Mouse (Mus musculus) forebrain, embryonic 16.5 days (tissue): ENCODE results near the gene Adgrl3. TPM values are rescaled to one million over a fixed set of nuclear protein-coding genes. Genes with fewer than 3 reads are reported as not detected.
"Not testable (repeated sequence)": the region's sequence is repeated elsewhere in the genome, so short reads cannot be mapped to it uniquely, and the experiment has no call there.

ENCODE experiments used
- ATAC-seq: fragments of 200-750 bp; cut with Nextera tagmentation; 2 replicates; pipeline ENCODE4 v1.8.0; 2017; ENCODE audit warnings: mild to moderate bottlenecking, moderate library complexity
- H3K27ac ChIP-seq: fragments of 300-500 bp; sonication (generic); 2 replicates; pipeline ENCODE4 v1.5.1; 2014; ENCODE audit warnings: low read length, control low read depth
- H3K27me3 ChIP-seq: fragments of 300-500 bp; sonication (generic); replicated peaks from 2 replicates; pipeline ENCODE4 v1.6.1; 2014; ENCODE audit warnings: low read length; ENCODE audit not compliant: control insufficient read depth, insufficient read depth
- H3K36me3 ChIP-seq: fragments of 300-500 bp; sonication (generic); 2 replicates; pipeline ENCODE4 v1.6.1; 2014; ENCODE audit not compliant: control insufficient read depth, insufficient read depth
- H3K4me1 ChIP-seq: fragments of 300-500 bp; sonication (generic); replicated peaks from 2 replicates; pipeline ENCODE4 v1.6.1; 2014; ENCODE audit warnings: low read length; ENCODE audit not compliant: control insufficient read depth, insufficient read depth
- H3K4me2 ChIP-seq: fragments of 300-500 bp; sonication (generic); 2 replicates; pipeline ENCODE4 v1.6.1; 2014; ENCODE audit warnings: mild to moderate bottlenecking, low read length, control low read depth
- H3K4me3 ChIP-seq: fragments of 300-500 bp; sonication (generic); replicated peaks from 2 replicates; pipeline ENCODE4 v1.5.1; 2014; ENCODE audit warnings: mild to moderate bottlenecking, low read length, control low read depth
- H3K9ac ChIP-seq: fragments of 300-500 bp; sonication (generic); replicated peaks from 2 replicates; pipeline ENCODE4 v1.6.1; 2014; ENCODE audit warnings: low read depth, low read length, control low read depth
- H3K9me3 ChIP-seq: fragments of 300-500 bp; sonication (generic); 2 replicates; pipeline ENCODE4 v1.6.1; 2016; ENCODE audit warnings: low read length; ENCODE audit not compliant: control insufficient read depth
- WGBS: fragments of 180-500 bp; shearing (Covaris S2); extraction: QIAGEN DNeasy Blood & Tissue Kit; methylation state at CpG from one replicate; pipeline ENCODE4 v1.1.7; 2014; 5-methylcytosine and 5-hydroxymethylcytosine counted together
- polyA plus RNA-seq: library from polyadenylated mRNA; unstranded; fragments of >200 nt; fragmentation: Nextera tagmentation; extraction: Ambion mirVana; gene quantifications from 2 replicates; pipeline ENCODE4 v1.2.1, GENCODE M21; 2015

The Adgrl3 gene
- polyA plus RNA-seq, 1 experiment from 2014 or later, result 63.6 TPM

DNA sequence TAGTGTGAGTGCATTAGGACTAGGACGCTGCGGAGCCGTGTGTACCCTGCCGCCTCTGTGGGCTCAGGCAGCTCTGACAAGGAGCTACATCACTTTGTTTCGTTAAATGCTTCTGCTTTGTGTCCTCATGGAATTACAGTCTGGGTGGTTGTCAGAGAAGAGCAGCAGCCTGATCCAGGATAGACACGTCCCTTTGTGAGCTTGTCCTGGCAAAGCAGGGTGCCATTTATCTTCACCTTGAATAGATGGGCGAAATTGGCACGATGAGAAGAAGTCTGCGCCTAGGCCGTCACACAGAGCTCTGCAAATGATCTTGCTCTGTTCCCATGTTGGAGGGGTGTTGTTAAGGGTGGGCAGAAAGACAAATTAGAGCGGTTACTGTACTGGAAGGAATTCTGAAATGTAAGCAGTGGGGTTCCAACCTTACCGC is 504.6 kb downstream of the Adgrl3 start:
- H3K4me1 ChIP-seq, result peaks cover 4% of the 10 kb centered on the region
- no peaks in the 10 kb centered on the region for H3K36me3 ChIP-seq
- WGBS, result 53% methylated on average over 12 of the region's 12 CpGs
- no peak overlapping the region for H3K9ac ChIP-seq
- H3K4me3 ChIP-seq, result no peak overlapping the region
- no peaks in the 10 kb centered on the region for H3K27me3 ChIP-seq
- no peak overlapping the region for H3K27ac ChIP-seq
- no peaks in the 10 kb centered on the region for H3K9me3 ChIP-seq
- ATAC-seq, result no peak
- H3K4me2 ChIP-seq, result no peak overlapping the region

DNA sequence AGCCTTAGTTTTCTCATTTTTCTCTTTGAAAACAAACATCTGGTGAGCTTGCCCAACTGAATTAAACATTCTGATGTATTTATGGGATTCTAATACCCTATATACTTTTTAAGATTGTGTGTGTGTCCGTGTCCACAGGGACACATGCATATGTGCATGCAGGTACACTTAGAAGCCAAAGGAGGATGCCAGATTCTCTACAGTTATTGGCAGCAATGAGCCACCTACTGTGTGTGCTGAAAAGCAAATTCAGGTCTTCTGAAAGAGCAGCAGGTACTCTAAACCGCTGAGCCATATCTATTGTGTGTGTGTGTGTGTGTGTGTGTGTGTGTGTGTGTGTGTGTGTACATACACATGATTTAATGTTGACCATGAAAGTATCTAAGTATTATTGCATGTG is 505.4 kb downstream of the Adgrl3 start:
- Histone ChIP-seq H3K27me3 (no peaks in the 10 kb centered on the region), H3K9me3 (no peaks in the 10 kb centered on the region), H3K4me3 (no peak overlapping the region), H3K9ac (no peak overlapping the region), H3K36me3 (no peaks in the 10 kb centered on the region), H3K27ac (no peak overlapping the region), H3K4me1 (no peaks in the 10 kb centered on the region; the same call in 1 of the 2 replicates), H3K4me2 (no peak overlapping the region)
- no peak for ATAC-seq
- WGBS, result 86% methylated on average over 2 of the region's 2 CpGs

DNA sequence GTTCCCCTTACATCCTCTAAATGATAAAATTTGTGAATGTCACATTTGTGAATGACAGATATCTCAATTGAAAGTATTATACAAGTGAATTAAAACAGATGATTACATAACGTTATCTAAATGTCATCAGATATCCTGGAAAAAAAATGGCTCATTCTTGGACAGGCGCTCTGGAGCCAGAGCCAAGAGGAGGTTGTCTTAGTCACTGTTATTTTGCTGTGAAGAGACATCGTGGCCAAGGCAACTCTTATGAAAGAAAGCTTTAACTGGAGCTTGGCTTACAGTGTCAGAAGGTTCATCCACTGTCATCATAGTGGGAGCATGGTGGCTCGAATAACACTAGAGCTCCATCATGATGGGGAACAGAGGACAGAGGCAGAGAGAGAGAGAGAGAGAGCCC is 511.7 kb downstream of the Adgrl3 start:
- no peaks in the 10 kb centered on the region for H3K27me3 ChIP-seq
- H3K9ac ChIP-seq, result no peak overlapping the region
- H3K4me1 ChIP-seq, result no peaks in the 10 kb centered on the region
- no peak overlapping the region for H3K4me2 ChIP-seq
- H3K4me3 ChIP-seq, result no peak overlapping the region
- 82% methylated on average over 4 of the region's 4 CpGs for WGBS
- no peak for ATAC-seq
- H3K36me3 ChIP-seq, result no peaks in the 10 kb centered on the region
- H3K9me3 ChIP-seq, result no peaks in the 10 kb centered on the region
- no peak overlapping the region for H3K27ac ChIP-seq

DNA sequence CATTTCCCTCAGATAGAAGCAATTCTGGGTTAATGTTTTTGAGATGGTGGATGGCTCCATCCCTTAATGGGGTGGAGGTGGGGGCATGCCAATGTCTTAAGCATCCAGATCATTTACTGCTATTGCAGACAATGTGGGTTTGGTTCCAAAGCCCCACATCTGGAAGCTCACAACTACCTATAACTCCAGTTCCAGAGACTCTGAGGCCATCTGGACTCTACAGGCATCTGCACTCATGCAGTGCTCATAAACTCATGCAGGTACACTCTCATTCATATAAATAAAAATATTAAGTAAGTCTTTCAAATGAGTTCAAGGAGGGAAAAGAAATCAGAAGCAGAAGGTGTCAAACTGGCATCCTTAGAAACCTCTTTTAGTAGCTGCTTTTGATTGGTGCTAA is 530.3 kb downstream of the Adgrl3 start:
- no peak overlapping the region for H3K27ac ChIP-seq
- ATAC-seq, result no peak
- no peaks in the 10 kb centered on the region for H3K36me3 ChIP-seq
- no peak overlapping the region for H3K9ac ChIP-seq
- no peaks in the 10 kb centered on the region for H3K4me1 ChIP-seq
- H3K9me3 ChIP-seq, result no peaks in the 10 kb centered on the region
- no peak overlapping the region for H3K4me2 ChIP-seq
- no peak overlapping the region for H3K4me3 ChIP-seq
- H3K27me3 ChIP-seq, result no peaks in the 10 kb centered on the region

DNA sequence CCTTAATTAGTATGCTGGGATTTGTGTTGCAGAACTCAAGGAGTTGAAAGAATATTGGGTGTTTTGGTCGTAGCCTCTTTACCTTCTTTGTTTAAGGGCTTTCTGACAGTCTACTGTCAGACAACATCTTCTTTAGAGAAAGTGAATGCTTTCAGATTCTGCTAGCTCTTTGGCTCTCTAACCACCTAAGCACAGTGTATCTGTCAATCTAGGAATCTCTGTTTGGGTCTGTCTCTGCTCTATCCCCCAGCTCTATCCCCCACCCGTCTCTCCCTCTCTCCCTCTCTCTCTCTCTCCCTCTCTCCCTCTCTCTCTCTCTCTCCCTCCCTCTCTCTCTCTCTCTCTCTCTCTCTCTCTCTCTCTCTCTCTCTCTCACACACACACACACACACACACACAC is 535.2 kb downstream of the Adgrl3 start:
- H3K27ac ChIP-seq, H3K9me3 ChIP-seq, H3K4me2 ChIP-seq, H3K4me3 ChIP-seq, H3K4me1 ChIP-seq, H3K36me3 ChIP-seq, ATAC-seq, H3K9ac ChIP-seq, H3K27me3 ChIP-seq: not testable (repeated sequence)
- WGBS, result 42% methylated on average over 2 of the region's 2 CpGs

DNA sequence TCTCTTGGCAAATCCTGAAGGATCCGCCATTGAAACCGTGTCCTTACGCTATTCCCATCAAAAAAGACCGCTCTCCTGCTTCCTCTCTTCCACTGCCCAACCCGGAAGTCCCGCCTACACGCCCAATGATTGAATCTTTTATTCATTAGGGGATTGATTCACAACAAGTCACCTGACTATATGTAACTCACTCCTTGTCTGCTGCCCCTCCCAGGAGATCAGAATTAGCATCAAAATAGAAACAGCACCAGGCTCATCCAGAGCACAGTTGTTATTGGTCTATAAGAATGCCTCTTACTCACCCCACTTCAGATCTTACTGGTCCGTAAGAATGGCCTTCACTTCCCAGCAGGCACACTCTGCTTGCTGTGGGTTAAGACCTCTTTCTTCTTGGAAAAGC is 536.1 kb downstream of the Adgrl3 start:
- WGBS, result 78% methylated on average over 8 of the region's 8 CpGs
- Histone ChIP-seq H3K27ac (no peak overlapping the region), H3K9me3 (no peaks in the 10 kb centered on the region), H3K27me3 (no peaks in the 10 kb centered on the region), H3K4me2 (no peak overlapping the region), H3K4me3 (no peak overlapping the region), H3K4me1 (no peaks in the 10 kb centered on the region), H3K9ac (no peak overlapping the region), H3K36me3 (no peaks in the 10 kb centered on the region)
- ATAC-seq, result peak; percentile 28; the same call in 1 of the 2 replicates

DNA sequence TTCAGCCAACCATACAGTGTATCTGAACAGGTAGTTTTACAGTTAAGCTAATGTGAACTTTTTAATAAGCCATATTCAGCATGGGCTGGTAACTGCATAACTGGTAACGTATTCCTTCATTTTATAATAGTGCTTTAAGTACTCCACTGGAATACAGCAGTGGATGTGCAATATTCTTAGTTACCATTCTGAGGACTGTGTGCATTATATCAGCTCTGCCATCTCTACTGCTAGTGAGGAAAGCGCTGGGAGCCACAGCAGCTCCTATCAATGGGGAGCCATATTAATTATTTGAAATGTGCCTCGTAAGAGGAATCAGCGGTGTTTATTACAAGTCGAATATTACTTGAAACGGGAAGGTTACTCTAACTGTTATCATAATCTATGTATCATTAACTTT is 539.0 kb downstream of the Adgrl3 start:
- H3K9ac ChIP-seq, result no peak overlapping the region
- no peaks in the 10 kb centered on the region for H3K36me3 ChIP-seq
- no peaks in the 10 kb centered on the region for H3K27me3 ChIP-seq
- ATAC-seq, result no peak
- no peaks in the 10 kb centered on the region for H3K9me3 ChIP-seq
- H3K4me1 ChIP-seq, result no peaks in the 10 kb centered on the region; the same call in 1 of the 2 replicates
- H3K4me3 ChIP-seq, result no peak overlapping the region
- H3K27ac ChIP-seq, result no peak overlapping the region
- no peak overlapping the region for H3K4me2 ChIP-seq
- 93% methylated on average over 6 of the region's 6 CpGs for WGBS

DNA sequence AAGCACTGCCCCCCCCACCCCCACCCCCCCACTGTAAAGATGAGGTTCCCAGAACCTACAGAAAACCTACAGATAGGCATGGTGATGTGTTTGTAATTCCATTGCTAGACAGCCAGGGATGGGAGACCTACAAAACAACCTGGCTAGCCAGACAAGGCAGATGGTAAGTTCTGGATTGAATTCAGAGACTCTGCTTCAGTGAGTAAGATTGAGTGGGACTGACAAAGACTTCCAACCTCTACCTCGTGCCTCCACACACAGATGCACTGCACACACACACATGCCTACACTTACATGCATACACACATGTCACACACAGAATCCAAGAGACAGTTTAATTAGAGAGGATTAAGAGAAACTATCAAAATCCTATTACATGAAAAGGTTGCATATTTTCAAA is 544.4 kb downstream of the Adgrl3 start:
- ATAC-seq, result peak; percentile 81
- WGBS, result 40% methylated on average over 1 of the region's 1 CpGs
- Histone ChIP-seq H3K4me1 (no peaks in the 10 kb centered on the region; the same call in 1 of the 2 replicates), H3K9me3 (no peaks in the 10 kb centered on the region), H3K4me3 (no peak overlapping the region), H3K27me3 (no peaks in the 10 kb centered on the region), H3K36me3 (no peaks in the 10 kb centered on the region), H3K9ac (no peak overlapping the region), H3K4me2 (no peak overlapping the region), H3K27ac (no peak overlapping the region)

DNA sequence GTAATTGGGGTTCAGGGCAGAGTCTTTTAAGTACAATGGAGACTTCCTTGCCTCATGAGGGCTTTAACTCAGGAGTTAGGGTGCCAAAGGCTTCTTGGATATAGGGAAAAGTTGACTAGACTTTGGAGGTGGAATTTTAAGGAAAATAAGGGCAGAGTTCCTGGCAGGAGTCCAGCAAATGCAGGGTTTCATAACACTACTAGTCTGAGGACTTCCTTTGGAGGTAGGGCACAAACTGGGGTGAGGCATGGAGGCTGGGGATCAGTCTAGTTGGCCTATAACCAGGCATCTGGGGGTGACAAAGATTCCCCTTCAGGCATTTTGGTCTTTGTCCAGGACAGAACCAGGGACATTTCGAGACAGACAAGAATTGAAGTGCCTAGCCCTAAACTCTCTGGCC is 546.6 kb downstream of the Adgrl3 start:
- Histone ChIP-seq H3K27ac (no peak overlapping the region), H3K4me1 (no peaks in the 10 kb centered on the region; the same call in 1 of the 2 replicates), H3K4me2 (no peak overlapping the region)

DNA sequence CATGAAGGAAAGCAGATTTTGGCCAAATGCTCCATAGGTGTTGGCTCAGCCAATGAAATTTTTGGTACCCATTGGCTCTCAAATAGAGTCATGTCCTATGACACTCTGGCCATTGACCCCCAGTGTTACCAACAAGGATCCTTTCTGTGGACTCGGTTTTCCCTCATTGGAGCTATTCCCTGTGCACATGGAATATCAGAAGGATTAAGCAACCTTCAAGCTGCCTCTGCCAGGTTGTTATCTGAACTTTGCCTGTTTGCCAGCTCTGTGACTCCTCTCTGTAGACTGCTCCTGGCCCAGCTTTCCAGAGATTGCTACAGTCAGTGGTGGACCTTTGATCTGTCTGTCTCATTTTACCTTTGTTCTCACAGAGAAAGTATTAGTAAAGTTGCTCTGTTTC is 548.8 kb downstream of the Adgrl3 start:
- no peak overlapping the region for H3K4me3 ChIP-seq
- ATAC-seq, result no peak
- H3K27me3 ChIP-seq, result no peaks in the 10 kb centered on the region
- no peaks in the 10 kb centered on the region; the same call in 1 of the 2 replicates for H3K4me1 ChIP-seq
- H3K36me3 ChIP-seq, result no peaks in the 10 kb centered on the region
- 84% methylated on average over 1 of the region's 1 CpGs for WGBS
- no peak overlapping the region for H3K4me2 ChIP-seq
- no peak overlapping the region for H3K9ac ChIP-seq
- no peak overlapping the region for H3K27ac ChIP-seq
- H3K9me3 ChIP-seq, result no peaks in the 10 kb centered on the region

More for the DNA sequence above, 546.6 kb downstream of the Adgrl3 start:
- Histone ChIP-seq H3K4me3 (no peak overlapping the region), H3K9me3 (no peaks in the 10 kb centered on the region), H3K9ac (no peak overlapping the region), H3K27me3 (no peaks in the 10 kb centered on the region), H3K36me3 (no peaks in the 10 kb centered on the region)
- WGBS, result 79% methylated on average over 1 of the region's 1 CpGs
- ATAC-seq, result no peak
